Mouse (Mus musculus) spleen, adult 12 weeks (tissue): Measurements from ENCODE around the gene Tex30.
A peak's percentile ranks its signal among the peaks of the same experiment; 100 is the strongest.

Experiments used
- DNase-seq: peaks from one replicate; pipeline ENCODE4 v3.0.0; 2022; ENCODE audit warnings: low spot score

The Tex30 gene

DNA sequence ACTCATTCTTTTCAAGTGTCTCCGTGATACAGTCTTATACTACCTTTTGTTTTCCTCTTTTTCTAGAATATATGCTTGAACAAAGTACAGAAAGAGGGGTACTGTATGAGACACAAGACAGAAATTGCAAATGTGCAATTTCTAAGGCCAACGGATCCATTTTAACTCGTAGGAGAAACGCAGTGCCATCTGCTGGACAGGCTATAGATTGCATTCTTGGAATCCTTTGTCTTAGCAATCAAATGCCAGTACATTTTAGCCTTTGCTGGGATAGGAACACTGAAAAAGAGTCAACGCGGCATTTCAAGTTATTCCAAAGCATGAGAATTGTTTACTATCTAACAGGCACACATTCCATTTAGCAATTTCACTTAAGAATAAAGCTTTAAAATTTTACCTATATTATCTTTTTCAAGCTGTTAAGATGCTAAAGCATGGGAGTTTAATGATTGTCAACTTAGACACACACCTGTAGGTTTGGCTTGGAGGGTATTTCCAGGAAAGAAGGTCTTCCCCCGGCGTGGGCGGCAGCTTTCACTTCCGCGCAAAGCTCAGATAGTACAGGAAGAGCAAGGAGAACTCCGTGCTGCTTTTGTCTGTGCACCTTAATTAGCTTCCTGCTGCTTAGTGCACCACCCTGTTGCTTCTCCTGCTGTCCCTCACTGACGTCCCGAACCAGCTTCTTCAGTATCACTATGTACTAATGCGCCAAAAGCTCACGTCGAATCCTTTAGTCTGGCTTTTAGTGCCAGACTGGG lies 60.3 kb downstream of the Tex30 start:
- peak; percentile 45 for DNase-seq
